Mouse (Mus musculus): Measurements from ENCODE around the gene Hpcal4. TPM values are rescaled to one million over a fixed set of nuclear protein-coding genes. Genes with fewer than 3 reads are reported as not detected.

Hpcal4 gene
- polyA plus RNA-seq, 1 experiment from 2014 or later = 0.42 TPM

GRCm38 (mm10) chr4:123164157-123164556 lies 18.9 kb upstream of the Hpcal4 start:
- Histone ChIP-seq H3K4me1 (peaks cover 13% of the 10 kb centered on the region), H3K9me3 (replicated peaks) (no peaks in the 10 kb centered on the region), H3K27me3 (ENCODE audit: low read depth, poor library complexity, severe bottlenecking) (peaks cover 35% of the 10 kb centered on the region), H3K4me3 (no peak overlapping the region), H3K27ac (replicated peaks) (no peak overlapping the region), H3K36me3 (no peaks in the 10 kb centered on the region)
- WGBS = 93% methylated on average over 15 of the region's 15 CpGs
- no peak for DNase-seq (ENCODE audit: low spot score)

- Histone ChIP-seq H3K4me3 (no peak overlapping the region), H3K9me3 (replicated peaks) (no peaks in the 10 kb centered on the region), H3K27me3 (ENCODE audit: low read depth, poor library complexity, severe bottlenecking) (peaks cover 29% of the 10 kb centered on the region), H3K36me3 (no peaks in the 10 kb centered on the region), H3K4me1 (no peaks in the 10 kb centered on the region), H3K27ac (replicated peaks) (no peak overlapping the region)
- no peak for DNase-seq (ENCODE audit: low spot score)
Measured at GRCm38 (mm10) chr4:123171811-123172210, 11.2 kb upstream of the Hpcal4 start.

GRCm38 (mm10) chr4:123183239-123184056 lies 421 bp downstream of the Hpcal4 start:
- peak overlapping the region; percentile 43; the same call in 1 of the 2 replicates for H3K27ac ChIP-seq (replicated peaks)
- DNase-seq (ENCODE audit: low spot score) = peak; percentile 89
- no peaks in the 10 kb centered on the region for H3K36me3 ChIP-seq
- H3K9me3 ChIP-seq (replicated peaks) = no peaks in the 10 kb centered on the region
- peaks cover 79% of the 10 kb centered on the region for H3K27me3 ChIP-seq (ENCODE audit: low read depth, poor library complexity, severe bottlenecking)
- 9% methylated on average over 44 of the region's 44 CpGs for WGBS
- peak overlapping the region; percentile 61 for H3K4me3 ChIP-seq
- peaks cover 27% of the 10 kb centered on the region for H3K4me1 ChIP-seq

GRCm38 (mm10) chr4:123184816-123185215 lies 1.8 kb downstream of the Hpcal4 start:
- H3K9me3 ChIP-seq (replicated peaks) = no peaks in the 10 kb centered on the region
- H3K4me1 ChIP-seq = peaks cover 27% of the 10 kb centered on the region
- WGBS = 33% methylated on average over 3 of the region's 3 CpGs
- no peak overlapping the region for H3K27ac ChIP-seq (replicated peaks)
- H3K27me3 ChIP-seq (ENCODE audit: low read depth, poor library complexity, severe bottlenecking) = peaks cover 86% of the 10 kb centered on the region
- DNase-seq (ENCODE audit: low spot score) = no peak
- no peak overlapping the region for H3K4me3 ChIP-seq
- H3K36me3 ChIP-seq = no peaks in the 10 kb centered on the region

- Histone ChIP-seq H3K27ac (replicated peaks) (no peak overlapping the region), H3K27me3 (ENCODE audit: low read depth, poor library complexity, severe bottlenecking) (peaks cover 38% of the 10 kb centered on the region), H3K4me1 (no peaks in the 10 kb centered on the region), H3K9me3 (replicated peaks) (no peaks in the 10 kb centered on the region), H3K4me3 (no peak overlapping the region), H3K36me3 (no peaks in the 10 kb centered on the region)
- WGBS = 93% methylated on average over 11 of the region's 11 CpGs
- DNase-seq (ENCODE audit: low spot score) = no peak
Measured at GRCm38 (mm10) chr4:123192336-123192735, 9.3 kb downstream of the Hpcal4 start.

GRCm38 (mm10) chr4:123193791-123194190 lies 10.8 kb downstream of the Hpcal4 start:
- no peaks in the 10 kb centered on the region for H3K36me3 ChIP-seq
- DNase-seq (ENCODE audit: low spot score) = no peak
- H3K4me3 ChIP-seq = no peak overlapping the region
- H3K27me3 ChIP-seq (ENCODE audit: low read depth, poor library complexity, severe bottlenecking) = peaks cover 48% of the 10 kb centered on the region
- H3K9me3 ChIP-seq (replicated peaks) = no peaks in the 10 kb centered on the region
- WGBS = 96% methylated on average over 11 of the region's 11 CpGs
- no peaks in the 10 kb centered on the region for H3K4me1 ChIP-seq
- no peak overlapping the region for H3K27ac ChIP-seq (replicated peaks)

GRCm38 (mm10) chr4:123196695-123197094 lies 13.7 kb downstream of the Hpcal4 start:
- Histone ChIP-seq H3K4me3 (no peak overlapping the region), H3K4me1 (peaks cover 10% of the 10 kb centered on the region), H3K36me3 (no peaks in the 10 kb centered on the region), H3K27me3 (ENCODE audit: low read depth, poor library complexity, severe bottlenecking) (peaks cover 58% of the 10 kb centered on the region), H3K9me3 (replicated peaks) (no peaks in the 10 kb centered on the region), H3K27ac (replicated peaks) (no peak overlapping the region)
- WGBS = 75% methylated on average over 6 of the region's 6 CpGs
- no peak for DNase-seq (ENCODE audit: low spot score)

- under 1% methylated on average over 15 of the region's 15 CpGs for WGBS
- Histone ChIP-seq H3K4me3 (peak overlapping the region; percentile 64), H3K27me3 (ENCODE audit: low read depth, poor library complexity, severe bottlenecking) (peaks cover 72% of the 10 kb centered on the region)
Measured at GRCm38 (mm10) chr4:123200771-123201185, 17.8 kb downstream of the Hpcal4 start.

GRCm38 (mm10) chr4:123201186-123202093 lies 18.4 kb downstream of the Hpcal4 start, which contains the start of gene Nt5c1a:
TSS of gene Nt5c1a (plus strand) at chr4:123201504.
- H3K27me3 ChIP-seq (ENCODE audit: low read depth, poor library complexity, severe bottlenecking) = peaks cover 75% of the 10 kb centered on the region
- H3K9me3 ChIP-seq (replicated peaks) = no peaks in the 10 kb centered on the region
- DNase-seq (ENCODE audit: low spot score) = peak; percentile 50
- peaks cover 19% of the 10 kb centered on the region for H3K4me1 ChIP-seq
- H3K36me3 ChIP-seq = no peaks in the 10 kb centered on the region
- WGBS = under 1% methylated on average over 58 of the region's 58 CpGs
- H3K4me3 ChIP-seq = peak within 1 kb of the TSS; percentile 64
- H3K27ac ChIP-seq (replicated peaks) = peak within 1 kb of the TSS; percentile 69; the same call in 1 of the 2 replicates

More at GRCm38 (mm10) chr4:123200771-123201185, 17.8 kb downstream of the Hpcal4 start:
- H3K36me3 ChIP-seq = no peaks in the 10 kb centered on the region
- no peak overlapping the region for H3K27ac ChIP-seq (replicated peaks)
- DNase-seq (ENCODE audit: low spot score) = peak; percentile 77
- H3K9me3 ChIP-seq (replicated peaks) = no peaks in the 10 kb centered on the region
- peaks cover 19% of the 10 kb centered on the region for H3K4me1 ChIP-seq

GRCm38 (mm10) chr4:123202094-123202420 lies 19.0 kb downstream of the Hpcal4 start:
- DNase-seq (ENCODE audit: low spot score) = no peak

GRCm38 (mm10) chr4:123207337-123207736 lies 24.3 kb downstream of the Hpcal4 start:
- Histone ChIP-seq H3K27me3 (ENCODE audit: low read depth, poor library complexity, severe bottlenecking) (peaks cover 51% of the 10 kb centered on the region), H3K4me3 (no peak overlapping the region), H3K9me3 (replicated peaks) (no peaks in the 10 kb centered on the region), H3K27ac (replicated peaks) (no peak overlapping the region), H3K4me1 (peaks cover 14% of the 10 kb centered on the region), H3K36me3 (no peaks in the 10 kb centered on the region)
- DNase-seq (ENCODE audit: low spot score) = no peak
- WGBS = 84% methylated on average over 5 of the region's 5 CpGs

More at GRCm38 (mm10) chr4:123202094-123202420, 19.0 kb downstream of the Hpcal4 start:
- Histone ChIP-seq H3K4me1 (peaks cover 19% of the 10 kb centered on the region), H3K9me3 (replicated peaks) (no peaks in the 10 kb centered on the region), H3K4me3 (peak overlapping the region; percentile 64), H3K27ac (replicated peaks) (no peak overlapping the region; the same call in 1 of the 2 replicates), H3K36me3 (no peaks in the 10 kb centered on the region), H3K27me3 (ENCODE audit: low read depth, poor library complexity, severe bottlenecking) (peaks cover 80% of the 10 kb centered on the region)
- WGBS = 6% methylated on average over 8 of the region's 8 CpGs

GRCm38 (mm10) chr4:123210996-123211395 lies 28.0 kb downstream of the Hpcal4 start:
- no peak for DNase-seq (ENCODE audit: low spot score)
- 63% methylated on average over 8 of the region's 8 CpGs for WGBS

More at GRCm38 (mm10) chr4:123210996-123211395, 28.0 kb downstream of the Hpcal4 start:
- H3K9me3 ChIP-seq (replicated peaks) = no peaks in the 10 kb centered on the region
- H3K27ac ChIP-seq (replicated peaks) = no peak overlapping the region
- peaks cover 31% of the 10 kb centered on the region for H3K4me1 ChIP-seq
- peaks cover 42% of the 10 kb centered on the region for H3K27me3 ChIP-seq (ENCODE audit: low read depth, poor library complexity, severe bottlenecking)
- H3K4me3 ChIP-seq = no peak overlapping the region
- H3K36me3 ChIP-seq = no peaks in the 10 kb centered on the region

All from midbrain, embryonic 10.5 days (tissue).